Mouse (Mus musculus) liver, embryonic 13.5 days (tissue): Measurements from ENCODE around the gene Kti12. TPM values are rescaled to one million over a fixed set of nuclear protein-coding genes. Genes with fewer than 3 reads are reported as not detected.

Experiments
- ATAC-seq: fragments of 200-750 bp; cut with Nextera tagmentation; 2 replicates; pipeline ENCODE4 v1.8.0; 2017; ENCODE audit warnings: low read depth, mild to moderate bottlenecking, moderate number of reproducible peaks, moderate library complexity
- DNase-seq: peaks from one replicate; pipeline ENCODE4 v3.0.0; 2022
- H3K27ac ChIP-seq: fragments of 300-500 bp; sonication (generic); 2 replicates; pipeline ENCODE4 v1.5.1; 2015; ENCODE audit warnings: moderate library complexity, mild to moderate bottlenecking, inconsistent platforms
- H3K27me3 ChIP-seq: fragments of 300-500 bp; sonication (generic); 2 replicates; pipeline ENCODE4 v1.6.1; 2015; ENCODE audit warnings: mild to moderate bottlenecking, inconsistent platforms
- H3K36me3 ChIP-seq: fragments of 300-500 bp; sonication (generic); 2 replicates; pipeline ENCODE4 v1.6.1; 2015; ENCODE audit warnings: mild to moderate bottlenecking, inconsistent platforms
- H3K4me1 ChIP-seq: fragments of 300-500 bp; sonication (generic); replicated peaks from 2 replicates; pipeline ENCODE4 v1.6.1; 2015; ENCODE audit warnings: inconsistent platforms
- H3K4me2 ChIP-seq: fragments of 300-500 bp; sonication (generic); 2 replicates; pipeline ENCODE4 v1.6.1; 2015; ENCODE audit warnings: inconsistent platforms, mild to moderate bottlenecking, moderate library complexity
- H3K4me3 ChIP-seq: fragments of 300-500 bp; sonication (generic); replicated peaks from 2 replicates; pipeline ENCODE4 v1.5.1; 2015; ENCODE audit warnings: mild to moderate bottlenecking, inconsistent platforms
- H3K9ac ChIP-seq: fragments of 300-500 bp; sonication (generic); 2 replicates; pipeline ENCODE4 v1.6.1; 2015; ENCODE audit warnings: mild to moderate bottlenecking, inconsistent platforms
- H3K9me3 ChIP-seq: fragments of 300-500 bp; sonication (generic); replicated peaks from 2 replicates; pipeline ENCODE4 v1.6.1; 2016; ENCODE audit warnings: inconsistent platforms
- WGBS: fragments of 180-500 bp; shearing (Covaris S2); methylation state at CpG from one replicate; pipeline ENCODE4 v1.1.7; 2015; ENCODE audit not compliant: insufficient replicate concordance; 5-methylcytosine and 5-hydroxymethylcytosine counted together
- polyA plus RNA-seq: library from polyadenylated mRNA; unstranded; fragments of >200 nt; fragmentation: Nextera tagmentation; extraction: Ambion mirVana; gene quantifications from 2 replicates; pipeline ENCODE4 v1.2.1, GENCODE M21; 2015

Gene Kti12
- polyA plus RNA-seq, 1 experiment from 2014 or later, result 59.6 TPM

- ATAC-seq, result peak; percentile 52
- WGBS, result under 1% methylated on average over 34 of the region's 34 CpGs
Measured at GRCm38 (mm10) chr4:108834115-108834970, 13.2 kb upstream of the Kti12 start, which contains the start of gene Txndc12. Gene Txndc12, plus strand, starts transcription at chr4:108834601.

GRCm38 (mm10) chr4:108834971-108835311 is 12.6 kb upstream of the Kti12 start:
- Histone ChIP-seq H3K4me3 (peak overlapping the region; percentile 83), H3K27me3 (no peaks in the 10 kb centered on the region), H3K36me3 (peaks cover 5% of the 10 kb centered on the region), H3K4me2 (peak overlapping the region; percentile 93), H3K27ac (peak overlapping the region; percentile 93), H3K4me1 (peaks cover 37% of the 10 kb centered on the region), H3K9ac (peak overlapping the region; percentile 78), H3K9me3 (no peaks in the 10 kb centered on the region)
- ATAC-seq (no peak), DNase-seq (no peak)
- under 1% methylated on average over 15 of the region's 15 CpGs for WGBS

More at GRCm38 (mm10) chr4:108834115-108834970, 13.2 kb upstream of the Kti12 start, which contains the start of gene Txndc12:
- Histone ChIP-seq H3K4me2 (peak within 1 kb of the TSS; percentile 93), H3K27ac (peak within 1 kb of the TSS; percentile 93), H3K27me3 (no peaks in the 10 kb centered on the region), H3K4me3 (peak within 1 kb of the TSS; percentile 83), H3K36me3 (peaks cover 7% of the 10 kb centered on the region), H3K4me1 (peaks cover 37% of the 10 kb centered on the region), H3K9me3 (no peaks in the 10 kb centered on the region), H3K9ac (peak within 1 kb of the TSS; percentile 92)
- peak; percentile 70 for DNase-seq

- Histone ChIP-seq H3K4me3 (peak overlapping the region; percentile 83), H3K36me3 (no peaks in the 10 kb centered on the region), H3K4me1 (peaks cover 37% of the 10 kb centered on the region), H3K9ac (peak overlapping the region; percentile 78), H3K9me3 (no peaks in the 10 kb centered on the region), H3K27me3 (no peaks in the 10 kb centered on the region), H3K27ac (no peak overlapping the region), H3K4me2 (peak overlapping the region; percentile 93)
- ATAC-seq (no peak), DNase-seq (no peak)
- WGBS, result 61% methylated on average over 3 of the region's 3 CpGs
Measured at GRCm38 (mm10) chr4:108835496-108835895, 12.1 kb upstream of the Kti12 start.

GRCm38 (mm10) chr4:108838031-108838430 is 9.6 kb upstream of the Kti12 start:
- Histone ChIP-seq H3K9me3 (no peaks in the 10 kb centered on the region), H3K27me3 (no peaks in the 10 kb centered on the region), H3K9ac (no peak overlapping the region), H3K27ac (no peak overlapping the region), H3K4me1 (peaks cover 22% of the 10 kb centered on the region), H3K36me3 (no peaks in the 10 kb centered on the region), H3K4me3 (no peak overlapping the region), H3K4me2 (no peak overlapping the region)
- ATAC-seq, result no peak
- WGBS, result 83% methylated on average over 4 of the region's 4 CpGs
- DNase-seq, result no peak

- Histone ChIP-seq H3K36me3 (no peaks in the 10 kb centered on the region), H3K4me1 (peaks cover 17% of the 10 kb centered on the region), H3K4me2 (no peak overlapping the region), H3K9me3 (no peaks in the 10 kb centered on the region), H3K27me3 (no peaks in the 10 kb centered on the region), H3K4me3 (no peak overlapping the region), H3K9ac (no peak overlapping the region), H3K27ac (no peak overlapping the region)
- DNase-seq (no peak), ATAC-seq (no peak)
- WGBS, result 67% methylated on average over 7 of the region's 7 CpGs
Measured at GRCm38 (mm10) chr4:108841920-108842578, 5.5 kb upstream of the Kti12 start.

GRCm38 (mm10) chr4:108843336-108843735 is 4.2 kb upstream of the Kti12 start:
- no peak overlapping the region for H3K27ac ChIP-seq
- H3K9ac ChIP-seq, result no peak overlapping the region
- H3K4me3 ChIP-seq, result no peak overlapping the region
- peaks cover 14% of the 10 kb centered on the region for H3K4me1 ChIP-seq
- H3K27me3 ChIP-seq, result no peaks in the 10 kb centered on the region
- H3K36me3 ChIP-seq, result no peaks in the 10 kb centered on the region
- DNase-seq (no peak), ATAC-seq (no peak)
- no peak overlapping the region for H3K4me2 ChIP-seq
- no peaks in the 10 kb centered on the region for H3K9me3 ChIP-seq

- Histone ChIP-seq H3K4me1 (peaks cover 33% of the 10 kb centered on the region), H3K9me3 (no peaks in the 10 kb centered on the region), H3K9ac (no peak overlapping the region), H3K4me3 (no peak overlapping the region), H3K4me2 (no peak overlapping the region), H3K27ac (no peak overlapping the region), H3K27me3 (no peaks in the 10 kb centered on the region), H3K36me3 (0 out of 2 replicates have a peak, but pooled peaks cover 2% of the 10 kb centered on the region)
- ATAC-seq (no peak), DNase-seq (no peak)
- 73% methylated on average over 5 of the region's 5 CpGs for WGBS
Measured at GRCm38 (mm10) chr4:108845824-108846569, 1.6 kb upstream of the Kti12 start.

- no peaks in the 10 kb centered on the region for H3K27me3 ChIP-seq
- peak within 1 kb of the TSS; percentile 94 for H3K4me2 ChIP-seq
- peak within 1 kb of the TSS; percentile 89 for H3K4me3 ChIP-seq
- H3K9ac ChIP-seq, result peak within 1 kb of the TSS; percentile 87
- DNase-seq (peak; percentile 5), ATAC-seq (peak; percentile 43)
- peaks cover 28% of the 10 kb centered on the region for H3K4me1 ChIP-seq
- 4% methylated on average over 20 of the region's 20 CpGs for WGBS
- peak within 1 kb of the TSS; percentile 79 for H3K27ac ChIP-seq
- H3K36me3 ChIP-seq, result peaks cover 9% of the 10 kb centered on the region
- no peaks in the 10 kb centered on the region for H3K9me3 ChIP-seq
Measured at GRCm38 (mm10) chr4:108848505-108848848, 892 bp downstream of the Kti12 start, which contains the start of gene A730015C16Rik. Gene A730015C16Rik, minus strand, starts transcription at chr4:108848619.

- H3K27ac ChIP-seq, result peak overlapping the region; percentile 51; the same call in 1 of the 2 replicates
- peak overlapping the region; percentile 18; the same call in 1 of the 2 replicates for H3K4me3 ChIP-seq
- peaks cover 18% of the 10 kb centered on the region for H3K4me1 ChIP-seq
- 24% methylated on average over 7 of the region's 7 CpGs for WGBS
- DNase-seq (peak; percentile 47), ATAC-seq (peak; percentile 91)
- no peak overlapping the region for H3K9ac ChIP-seq
- H3K27me3 ChIP-seq, result no peaks in the 10 kb centered on the region
- H3K4me2 ChIP-seq, result peak overlapping the region; percentile 51
- no peaks in the 10 kb centered on the region for H3K36me3 ChIP-seq
- no peaks in the 10 kb centered on the region for H3K9me3 ChIP-seq
Measured at GRCm38 (mm10) chr4:108866806-108867205, 19.2 kb downstream of the Kti12 start.

GRCm38 (mm10) chr4:108869730-108870374 is 22.3 kb downstream of the Kti12 start:
- H3K4me3 ChIP-seq, result no peak overlapping the region
- no peaks in the 10 kb centered on the region for H3K36me3 ChIP-seq
- 0 out of 2 replicates have a peak, but pooled peaks have one; percentile 47 for ATAC-seq
- H3K9ac ChIP-seq, result no peak overlapping the region
- WGBS, result 30% methylated on average over 10 of the region's 10 CpGs
- no peak overlapping the region for H3K27ac ChIP-seq
- no peaks in the 10 kb centered on the region for H3K9me3 ChIP-seq
- H3K27me3 ChIP-seq, result no peaks in the 10 kb centered on the region
- DNase-seq, result peak; percentile 71
- peaks cover 18% of the 10 kb centered on the region for H3K4me1 ChIP-seq
- H3K4me2 ChIP-seq, result no peak overlapping the region
